Mouse (Mus musculus): Measurements from ENCODE around the gene Gm20696.

- TF ChIP-seq POLR2A (IDR thresholded peaks at IDR 0.05; ENCODE audit: insufficient read depth, low read length) (no peak), CTCF (IDR thresholded peaks at IDR 0.05; ENCODE audit: low read depth, low read length) (no peak), EP300 (IDR thresholded peaks at IDR 0.05; ENCODE audit: insufficient read depth, low read depth, low read length) (no peak)
These were observed 48.6 kb upstream of the Gm20696 start for GRCm38 (mm10) chr6:99715191-99715590.

All from ES-Bruce4 (cell line).